Mouse (Mus musculus) limb, embryonic 11.5 days (tissue): ENCODE results near the gene Lama5. TPM values are rescaled to one million over a fixed set of nuclear protein-coding genes. Genes with fewer than 3 reads are reported as not detected.

ENCODE experiments used
- ATAC-seq: fragments of 200-750 bp; cut with Nextera tagmentation; 2 replicates; pipeline ENCODE4 v1.8.0; 2017; ENCODE audit warnings: low read depth; ENCODE audit not compliant: insufficient number of reproducible peaks, low FRiP score, low TSS enrichment
- DNase-seq: peaks from one replicate; pipeline ENCODE4 v3.0.0-alpha.2; 2015; ENCODE audit warnings: low spot score
- H3K27ac ChIP-seq: fragments of 300-500 bp; sonication (generic); replicated peaks from 2 replicates; pipeline ENCODE4 v1.5.1; 2014; ENCODE audit warnings: low read depth, mild to moderate bottlenecking, low read length
- H3K27me3 ChIP-seq: fragments of 300-500 bp; sonication (generic); 2 replicates; pipeline ENCODE4 v1.6.1; 2014; ENCODE audit warnings: mild to moderate bottlenecking, low read length, mixed read lengths; ENCODE audit not compliant: control insufficient read depth, insufficient read depth
- H3K36me3 ChIP-seq: fragments of 300-500 bp; sonication (generic); 2 replicates; pipeline ENCODE4 v1.6.1; 2014; ENCODE audit warnings: mild to moderate bottlenecking, low read length, moderate library complexity, mixed read lengths; ENCODE audit not compliant: control insufficient read depth, insufficient read depth
- H3K4me1 ChIP-seq: fragments of 300-500 bp; sonication (generic); 2 replicates; pipeline ENCODE4 v1.6.1; 2014; ENCODE audit warnings: low read length, mixed read lengths; ENCODE audit not compliant: control insufficient read depth, insufficient read depth
- H3K4me2 ChIP-seq: fragments of 300-500 bp; sonication (generic); 2 replicates; pipeline ENCODE4 v1.6.1; 2014; ENCODE audit warnings: low read depth, mild to moderate bottlenecking, moderate library complexity; ENCODE audit not compliant: severe bottlenecking
- H3K4me3 ChIP-seq: fragments of 300-500 bp; sonication (generic); 2 replicates; pipeline ENCODE4 v1.5.1; 2014; ENCODE audit warnings: low read depth, low read length
- H3K9ac ChIP-seq: fragments of 300-500 bp; sonication (generic); 2 replicates; pipeline ENCODE4 v1.6.1; 2014; ENCODE audit warnings: mild to moderate bottlenecking, low read length
- H3K9me3 ChIP-seq: fragments of 300-500 bp; sonication (generic); 2 replicates; pipeline ENCODE4 v1.6.1; 2016; ENCODE audit warnings: low read length; ENCODE audit not compliant: control insufficient read depth
- WGBS: fragments of 180-500 bp; shearing (Covaris S2); extraction: QIAGEN DNeasy Blood & Tissue Kit; methylation state at CpG from one replicate; pipeline ENCODE4 v1.1.7; 2014; 5-methylcytosine and 5-hydroxymethylcytosine counted together
- polyA plus RNA-seq: library from polyadenylated mRNA; unstranded; fragments of >200 nt; fragmentation: Nextera tagmentation; extraction: Ambion mirVana; gene quantifications from 2 replicates; pipeline ENCODE4 v1.2.1, GENCODE M21; 2014

Lama5 gene
- polyA plus RNA-seq, 1 experiment from 2014 or later = 12.5 TPM

DNA sequence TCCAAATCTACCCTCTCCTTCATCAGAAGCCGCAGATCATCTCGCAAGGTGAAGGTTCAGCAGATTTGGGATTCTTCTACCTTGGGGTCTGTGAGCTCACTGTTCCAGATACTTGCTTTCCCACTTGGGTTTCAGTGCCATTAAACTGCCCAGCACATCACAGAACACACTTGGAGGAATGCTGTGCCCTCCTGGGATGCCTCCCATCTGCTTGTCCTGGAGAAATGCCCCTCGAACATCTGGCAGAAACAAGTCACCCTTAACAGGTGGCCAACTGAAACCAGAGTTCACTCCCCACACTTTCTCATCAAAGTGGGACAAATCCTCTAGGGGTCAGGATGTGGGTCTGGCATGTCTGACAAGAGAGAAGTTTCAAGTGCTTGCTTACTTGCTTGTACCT lies 67.0 kb downstream of the Lama5 start:
- Histone ChIP-seq H3K27ac (no peak overlapping the region), H3K27me3 (no peaks in the 10 kb centered on the region), H3K4me2 (no peak overlapping the region), H3K4me3 (no peak overlapping the region), H3K9me3 (no peaks in the 10 kb centered on the region), H3K9ac (no peak overlapping the region), H3K36me3 (0 out of 2 replicates have a peak, but pooled peaks cover 4% of the 10 kb centered on the region), H3K4me1 (no peaks in the 10 kb centered on the region)
- DNase-seq (no peak), ATAC-seq (no peak)
- WGBS = 88% methylated on average over 3 of the region's 3 CpGs

DNA sequence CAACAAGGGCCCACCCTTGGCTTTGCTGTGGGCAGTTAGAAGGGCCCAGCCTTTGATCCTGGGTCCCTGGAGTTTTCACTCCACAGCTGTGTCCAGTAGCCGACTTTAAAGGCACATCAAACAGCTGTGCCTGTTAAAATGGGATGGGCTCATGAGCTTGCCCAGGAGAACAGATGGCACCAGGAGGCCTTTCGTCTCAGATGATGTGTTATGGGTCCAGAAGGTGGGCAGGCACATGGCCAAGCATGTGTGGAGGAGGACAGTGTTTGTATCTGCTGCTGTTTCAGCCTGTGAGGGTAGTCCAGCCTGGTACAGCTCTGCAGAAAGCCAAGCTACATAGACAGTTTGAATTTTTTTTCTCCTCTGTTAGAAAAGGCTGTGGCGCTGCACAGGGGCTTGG lies 70.9 kb downstream of the Lama5 start:
- H3K4me3 ChIP-seq = no peak overlapping the region
- H3K4me2 ChIP-seq = no peak overlapping the region
- H3K9ac ChIP-seq = no peak overlapping the region
- 56% methylated on average over 3 of the region's 3 CpGs for WGBS
- DNase-seq = no peak
- no peaks in the 10 kb centered on the region for H3K9me3 ChIP-seq
- H3K27me3 ChIP-seq = no peaks in the 10 kb centered on the region
- peaks cover 5% of the 10 kb centered on the region; the same call in 1 of the 2 replicates for H3K36me3 ChIP-seq
- no peak overlapping the region for H3K27ac ChIP-seq
- ATAC-seq = no peak
- no peaks in the 10 kb centered on the region for H3K4me1 ChIP-seq

DNA sequence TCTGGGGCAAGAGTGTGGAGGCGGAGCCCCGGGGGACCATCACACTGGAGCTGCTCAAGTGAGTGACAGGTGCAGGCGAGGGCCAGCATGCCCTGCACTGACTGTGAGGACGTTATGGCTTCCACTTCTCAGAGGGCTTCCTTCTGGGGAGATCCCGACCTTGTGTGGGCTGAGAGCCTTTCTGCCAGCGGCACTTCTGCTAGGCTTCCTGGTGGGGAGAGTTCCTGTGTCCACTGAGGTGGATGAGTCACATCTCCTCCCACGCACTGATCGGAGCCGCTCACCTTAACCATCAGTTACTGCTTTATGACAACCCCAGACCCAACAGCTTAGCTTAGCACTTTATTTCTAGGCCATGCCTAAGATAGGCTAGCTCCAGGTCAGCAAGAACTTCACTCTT lies 77.1 kb downstream of the Lama5 start:
- WGBS = 91% methylated on average over 9 of the region's 9 CpGs
- no peak for DNase-seq
- peaks cover 9% of the 10 kb centered on the region for H3K36me3 ChIP-seq
- H3K4me3 ChIP-seq = no peak overlapping the region
- no peaks in the 10 kb centered on the region for H3K27me3 ChIP-seq
- no peaks in the 10 kb centered on the region for H3K9me3 ChIP-seq
- H3K4me1 ChIP-seq = no peaks in the 10 kb centered on the region
- no peak overlapping the region for H3K4me2 ChIP-seq
- no peak overlapping the region for H3K9ac ChIP-seq
- ATAC-seq = no peak
- H3K27ac ChIP-seq = no peak overlapping the region

DNA sequence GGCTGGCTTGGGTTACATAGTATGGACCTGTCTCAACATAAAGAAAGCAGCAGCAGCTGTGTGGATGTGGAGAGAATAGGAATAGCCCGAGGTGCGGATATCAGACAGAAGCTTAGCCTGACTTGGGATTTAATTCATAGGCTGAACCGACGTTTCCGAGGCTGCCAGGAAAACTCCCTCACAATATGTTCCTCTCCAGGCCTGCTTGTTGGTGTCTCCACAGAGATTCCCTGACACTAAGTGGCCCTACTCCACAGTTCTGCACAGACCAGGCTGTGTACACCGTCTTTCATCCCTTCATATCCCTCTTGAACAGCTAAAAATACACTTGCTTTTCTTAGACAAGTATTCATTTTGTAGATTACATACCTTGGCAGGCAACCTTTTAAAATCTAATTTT lies 78.3 kb downstream of the Lama5 start:
- peaks cover 7% of the 10 kb centered on the region for H3K36me3 ChIP-seq

DNA sequence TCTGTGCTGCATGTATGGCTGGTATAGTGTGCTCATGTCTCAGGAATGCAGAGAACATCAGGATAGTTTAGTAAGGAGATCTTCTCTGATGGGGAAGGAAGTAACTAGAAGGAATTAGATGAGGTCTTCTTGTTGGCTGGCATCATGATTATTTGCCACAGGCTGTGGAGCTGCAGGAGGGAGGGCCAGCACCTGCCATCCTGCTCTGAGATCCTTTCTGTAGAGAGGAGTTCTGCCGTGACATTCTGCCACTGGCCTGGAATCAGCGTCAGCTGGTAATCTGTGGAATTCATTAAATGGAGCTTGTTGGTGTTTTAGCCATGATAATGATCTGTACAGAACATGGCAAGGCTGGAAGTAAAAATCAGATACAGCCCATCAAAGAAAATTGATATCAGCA lies 79.6 kb downstream of the Lama5 start:
- WGBS = 88% methylated on average over 2 of the region's 2 CpGs
- H3K9ac ChIP-seq = no peak overlapping the region
- H3K4me2 ChIP-seq = no peak overlapping the region
- no peak for DNase-seq
- H3K27me3 ChIP-seq = no peaks in the 10 kb centered on the region
- H3K36me3 ChIP-seq = peaks cover 6% of the 10 kb centered on the region
- ATAC-seq = no peak
- no peak overlapping the region for H3K4me3 ChIP-seq
- H3K9me3 ChIP-seq = no peaks in the 10 kb centered on the region
- H3K27ac ChIP-seq = no peak overlapping the region
- no peaks in the 10 kb centered on the region for H3K4me1 ChIP-seq

More for the DNA sequence above, 78.3 kb downstream of the Lama5 start:
- DNase-seq (no peak), ATAC-seq (no peak)
- 93% methylated on average over 6 of the region's 6 CpGs for WGBS
- no peaks in the 10 kb centered on the region for H3K9me3 ChIP-seq
- no peak overlapping the region for H3K4me3 ChIP-seq
- no peaks in the 10 kb centered on the region for H3K27me3 ChIP-seq
- H3K4me2 ChIP-seq = no peak overlapping the region
- no peak overlapping the region for H3K27ac ChIP-seq
- no peaks in the 10 kb centered on the region for H3K4me1 ChIP-seq
- H3K9ac ChIP-seq = no peak overlapping the region

DNA sequence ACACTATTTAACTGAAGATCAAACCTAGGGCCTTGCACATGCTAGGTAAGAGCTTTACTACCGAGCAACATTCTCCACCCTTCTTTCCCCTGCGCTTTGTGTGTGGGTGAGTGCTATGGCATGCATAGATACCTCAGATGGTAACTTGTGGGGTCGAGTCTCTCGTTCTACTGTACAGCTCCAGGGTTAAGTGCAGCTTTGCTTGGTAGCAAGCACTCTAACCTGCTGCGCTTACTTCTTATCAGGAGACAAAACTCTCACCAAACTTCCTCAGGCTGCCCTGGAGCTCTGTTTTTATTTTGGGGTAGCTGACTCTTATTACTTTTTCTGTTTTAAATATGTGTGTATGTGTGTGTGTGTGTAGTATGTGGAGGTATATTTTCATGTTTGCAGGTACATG lies 90.2 kb downstream of the Lama5 start:
- no peaks in the 10 kb centered on the region for H3K27me3 ChIP-seq
- no peaks in the 10 kb centered on the region for H3K9me3 ChIP-seq
- WGBS = 81% methylated on average over 5 of the region's 5 CpGs

DNA sequence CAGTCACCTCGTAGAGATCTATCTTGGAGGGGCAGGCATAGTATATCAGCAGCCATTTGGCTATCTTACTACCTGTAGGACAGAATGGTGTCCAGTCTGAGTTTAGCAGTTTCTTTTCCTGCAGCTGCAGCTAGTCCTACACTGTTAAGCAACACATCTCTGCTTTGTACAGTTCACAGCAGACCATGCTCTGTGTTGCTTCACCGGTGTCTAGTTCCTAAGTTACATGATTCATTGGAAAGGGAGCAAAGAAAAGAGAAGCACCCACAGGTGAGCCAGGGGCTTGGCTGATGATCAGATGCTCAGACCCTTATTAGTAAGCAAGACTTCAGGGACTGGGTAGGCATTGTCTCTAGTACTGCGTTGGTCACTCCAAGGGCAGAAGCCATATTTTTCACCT lies 91.7 kb downstream of the Lama5 start:
- WGBS = 79% methylated on average over 3 of the region's 3 CpGs
- Histone ChIP-seq H3K27ac (no peak overlapping the region), H3K9me3 (no peaks in the 10 kb centered on the region), H3K4me1 (no peaks in the 10 kb centered on the region), H3K27me3 (no peaks in the 10 kb centered on the region), H3K36me3 (no peaks in the 10 kb centered on the region), H3K9ac (no peak overlapping the region), H3K4me2 (no peak overlapping the region), H3K4me3 (no peak overlapping the region)
- ATAC-seq (no peak), DNase-seq (no peak)

More for the DNA sequence above, 90.2 kb downstream of the Lama5 start:
- ATAC-seq (no peak), DNase-seq (no peak)
- Histone ChIP-seq H3K4me2 (no peak overlapping the region), H3K4me3 (no peak overlapping the region), H3K36me3 (no peaks in the 10 kb centered on the region), H3K27ac (no peak overlapping the region), H3K4me1 (no peaks in the 10 kb centered on the region), H3K9ac (no peak overlapping the region)

DNA sequence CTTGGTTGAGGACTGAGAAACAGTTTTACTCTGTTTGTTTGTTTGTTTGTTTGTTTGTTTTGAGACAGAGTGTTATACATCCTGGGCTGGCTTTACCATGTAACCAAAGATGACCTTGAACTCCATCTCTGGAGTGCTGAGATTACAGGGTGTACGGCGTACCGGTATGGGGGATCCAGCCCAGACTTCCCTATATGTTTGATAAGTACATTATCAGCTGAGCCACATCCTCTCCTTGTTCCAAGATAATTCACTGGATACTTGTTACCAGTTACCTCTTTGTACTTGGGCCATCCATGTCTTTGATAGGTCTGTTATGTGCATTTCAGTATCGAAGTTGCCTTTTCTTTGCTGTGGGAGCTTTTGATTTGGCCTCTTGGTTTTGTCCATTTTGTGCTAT lies 92.4 kb downstream of the Lama5 start:
- H3K9me3 ChIP-seq = no peaks in the 10 kb centered on the region
- no peaks in the 10 kb centered on the region for H3K36me3 ChIP-seq
- ATAC-seq (no peak), DNase-seq (no peak)
- H3K9ac ChIP-seq = no peak overlapping the region
- 85% methylated on average over 4 of the region's 4 CpGs for WGBS
- no peak overlapping the region for H3K27ac ChIP-seq
- H3K27me3 ChIP-seq = no peaks in the 10 kb centered on the region
- no peak overlapping the region for H3K4me3 ChIP-seq
- no peak overlapping the region for H3K4me2 ChIP-seq
- no peaks in the 10 kb centered on the region for H3K4me1 ChIP-seq

DNA sequence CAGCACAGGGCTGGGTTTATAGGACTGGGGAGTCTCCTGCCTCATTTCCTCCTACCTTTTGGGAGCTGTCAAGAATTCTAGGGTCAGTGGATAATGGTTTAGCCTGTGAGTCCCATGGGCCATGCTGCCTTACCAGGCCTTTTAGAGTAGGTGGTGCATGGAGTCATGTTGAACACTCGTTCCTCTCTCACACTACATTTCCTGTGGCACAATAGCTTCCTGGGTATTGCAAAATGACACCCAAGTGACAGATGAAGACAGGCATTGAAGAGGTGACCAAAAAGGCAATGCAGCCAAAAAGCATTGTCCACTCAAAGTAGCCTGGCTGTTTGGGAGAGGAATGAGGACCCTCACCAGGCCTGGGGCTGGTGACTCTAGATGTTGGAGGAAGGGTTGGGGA lies 98.0 kb downstream of the Lama5 start:
- 68% methylated on average over 1 of the region's 1 CpGs for WGBS
- no peak overlapping the region for H3K4me2 ChIP-seq
- no peaks in the 10 kb centered on the region for H3K27me3 ChIP-seq
- DNase-seq (no peak), ATAC-seq (no peak)
- 0 out of 2 replicates have a peak, but pooled peaks cover 4% of the 10 kb centered on the region for H3K4me1 ChIP-seq
- H3K9me3 ChIP-seq = no peaks in the 10 kb centered on the region
- no peak overlapping the region for H3K4me3 ChIP-seq
- no peak overlapping the region for H3K27ac ChIP-seq
- no peak overlapping the region for H3K9ac ChIP-seq
- H3K36me3 ChIP-seq = no peaks in the 10 kb centered on the region; the same call in 1 of the 2 replicates
